Mouse (Mus musculus): ENCODE data around the gene Iqsec2. TPM values are rescaled to one million over a fixed set of nuclear protein-coding genes. Genes with fewer than 3 reads are reported as not detected.

Iqsec2 gene
- polyA plus RNA-seq, 1 experiment from 2014 or later = 3.6 TPM

Other genes starting within 250 kb of the Iqsec2 start
- 210 and 215 TPM in 2 replicates for gene Hsd17b10, start 142.4 kb upstream of the Iqsec2 start, polyA plus RNA-seq (2015; fragmentation: Nextera tagmentation; extraction: Ambion mirVana)
- gene Ribc1, start 128.0 kb upstream of the Iqsec2 start, polyA plus RNA-seq (2015; fragmentation: Nextera tagmentation; extraction: Ambion mirVana) = 4.1 and 4.6 TPM in 2 replicates
- 111 and 119 TPM in 2 replicates for gene Smc1a, start 127.8 kb upstream of the Iqsec2 start, polyA plus RNA-seq (2015; fragmentation: Nextera tagmentation; extraction: Ambion mirVana)
- gene Kdm5c, start 88.8 kb downstream of the Iqsec2 start, polyA plus RNA-seq (2015; fragmentation: Nextera tagmentation; extraction: Ambion mirVana) = 41.0 and 43.0 TPM in 2 replicates
- 13.9 and 15.3 TPM in 2 replicates for gene Kantr, start 183.2 kb downstream of the Iqsec2 start, polyA plus RNA-seq (2015; fragmentation: Nextera tagmentation; extraction: Ambion mirVana)
- gene Tspyl2, start 198.2 kb downstream of the Iqsec2 start, polyA plus RNA-seq (2015; fragmentation: Nextera tagmentation; extraction: Ambion mirVana) = 24.9 and 25.8 TPM in 2 replicates
- 3.0 and 3.1 TPM in 2 replicates for gene Gpr173, start 224.4 kb downstream of the Iqsec2 start, polyA plus RNA-seq (2015; fragmentation: Nextera tagmentation; extraction: Ambion mirVana)

Measured in lung, embryonic 16.5 days (tissue).